ENCODE assay signal across 8 mouse cellular contexts in genomic region chr3:55151656-55152433, GRCm38 (mm10). TPM values are rescaled to one million over a fixed set of nuclear protein-coding genes. Genes with fewer than 3 reads are reported as not detected.
DNase-seq lines count a peak whose midpoint lies in the region; ATAC-seq and TF ChIP-seq lines count a peak whose summit lies in the region.

No protein-coding gene starts in this region.

- no peak overlapping the region for H3K27ac ChIP-seq in liver, postnatal 0 days (ENCODE audit: low read depth)

- DNase-seq in 3134 (ENCODE audit: extremely low read depth, insufficient read length, low spot score), result peak; percentile 27
- peak; percentile 53 for DNase-seq in cerebellum, adult 9-10 months
- peak; percentile 47 to 49 for DNase-seq in frontal cortex, postnatal 25 days (ENCODE audit: low spot score in 2 of 2)
- peak; percentile 62 to 80 for DNase-seq in kidney, postnatal 25 days
- DNase-seq in liver, postnatal 0 days, result peak; percentile 49
- DNase-seq in retina, embryonic 14.5 days (ENCODE audit: low spot score), result peak; percentile 82
- DNase-seq in T-cell, adult 2 months (ENCODE audit: low spot score), result no peak

- no peaks in the 10 kb centered on the region for H3K36me3 ChIP-seq in E14TG2a.4 (ENCODE audit: insufficient read depth, low read length)
- H3K36me3 ChIP-seq in liver, postnatal 0 days (replicated peaks; ENCODE audit: insufficient read depth, low read length), result no peaks in the 10 kb centered on the region

- H3K9ac ChIP-seq in liver, postnatal 0 days (replicated peaks), result no peak overlapping the region

- H3K4me3 ChIP-seq in E14TG2a.4 (replicated peaks; ENCODE audit: low read length), result no peak overlapping the region
- no peak overlapping the region for H3K4me3 ChIP-seq in liver, postnatal 0 days (ENCODE audit: low read depth, low read length)

- no peak for ATAC-seq in liver, postnatal 0 days

- TF ChIP-seq EP300 in liver, postnatal 0 days (IDR thresholded peaks at IDR 0.05; ENCODE audit: low read depth), result no peak

- peak; percentile 71 for TF ChIP-seq CTCF in E14TG2a.4 (conservative IDR thresholded peaks at IDR 0.05; ENCODE audit: low read length)
- peak; percentile 69 for TF ChIP-seq CTCF in liver, postnatal 0 days (IDR thresholded peaks at IDR 0.05; ENCODE audit: low read depth)

- no peaks in the 10 kb centered on the region for H3K4me1 ChIP-seq in E14TG2a.4 (replicated peaks; ENCODE audit: low read depth, low read length)
- H3K4me1 ChIP-seq in liver, postnatal 0 days (ENCODE audit: insufficient read depth), result no peaks in the 10 kb centered on the region

- 46% methylated on average over 7 of the region's 7 CpGs for WGBS in liver, postnatal 0 days (ENCODE audit: insufficient replicate concordance)

- no peaks in the 10 kb centered on the region for H3K9me3 ChIP-seq in E14TG2a.4 (ENCODE audit: low read length)
- H3K9me3 ChIP-seq in liver, postnatal 0 days (ENCODE audit: low read length), result no peaks in the 10 kb centered on the region

- H3K4me2 ChIP-seq in liver, postnatal 0 days (ENCODE audit: low read depth, low read length), result no peak overlapping the region

- 0 out of 2 replicates have a peak, but pooled peaks cover 2% of the 10 kb centered on the region for H3K27me3 ChIP-seq in E14TG2a.4 (ENCODE audit: insufficient read depth, low read length)
- H3K27me3 ChIP-seq in liver, postnatal 0 days (ENCODE audit: insufficient read depth, low read length), result no peaks in the 10 kb centered on the region

RNA-seq across cellular contexts. Expression of gene Ccdc169, which starts 14.7 kb away (rescaled TPM):
- not detected in 2 replicates for polyA plus RNA-seq in liver, postnatal 0 days (2015; fragmentation: Nextera tagmentation; extraction: Ambion mirVana)

RNA-seq across cellular contexts. Expression of gene Sohlh2, which starts 30.0 kb away (rescaled TPM):
- polyA plus RNA-seq in liver, postnatal 0 days (2015; fragmentation: Nextera tagmentation; extraction: Ambion mirVana), result not detected in 2 replicates

RNA-seq across cellular contexts. Expression of gene Spg20, which starts 39.9 kb away (rescaled TPM):
- 7.9 and 10.6 TPM in 2 replicates for polyA plus RNA-seq in liver, postnatal 0 days (2015; fragmentation: Nextera tagmentation; extraction: Ambion mirVana)
